Mouse (Mus musculus): Measurements from ENCODE around the gene Hacd3.
"Not testable (repeated sequence)": the region's sequence is repeated elsewhere in the genome, so short reads cannot be mapped to it uniquely, and the experiment has no call there.

The Hacd3 gene

GRCm38 (mm10) chr9:65020991-65021886, at the start of gene Hacd3:
Hacd3 (minus strand) TSS chr9:65021693.
- peak; percentile 86 for DNase-seq (ENCODE audit: low spot score)

GRCm38 (mm10) chr9:65070587-65070986, 49.1 kb upstream of the Hacd3 start:
- DNase-seq (ENCODE audit: low spot score): no peak

- no peak for DNase-seq (ENCODE audit: low spot score)
Measured at GRCm38 (mm10) chr9:65064251-65064650, 42.8 kb upstream of the Hacd3 start.

- no peak for DNase-seq (ENCODE audit: low spot score)
Measured at GRCm38 (mm10) chr9:65050981-65051380, 29.5 kb upstream of the Hacd3 start.

GRCm38 (mm10) chr9:65049422-65049821, 27.9 kb upstream of the Hacd3 start:
- DNase-seq (ENCODE audit: low spot score): no peak

- no peak for DNase-seq (ENCODE audit: low spot score)
Measured at GRCm38 (mm10) chr9:65046993-65047392, 25.5 kb upstream of the Hacd3 start.

GRCm38 (mm10) chr9:65041430-65041829, 19.9 kb upstream of the Hacd3 start:
- no peak for DNase-seq (ENCODE audit: low spot score)

GRCm38 (mm10) chr9:65036861-65037260, 15.4 kb upstream of the Hacd3 start:
- DNase-seq (ENCODE audit: low spot score): no peak

- no peak for DNase-seq (ENCODE audit: low spot score)
Measured at GRCm38 (mm10) chr9:65036456-65036855, 15.0 kb upstream of the Hacd3 start.

GRCm38 (mm10) chr9:65032269-65033108, 11.0 kb upstream of the Hacd3 start, which contains the start of gene Dpp8:
Dpp8 (plus strand) TSS chr9:65032414.
- peak; percentile 95 for DNase-seq (ENCODE audit: low spot score)

GRCm38 (mm10) chr9:65031894-65032268, 10.4 kb upstream of the Hacd3 start:
- no peak for DNase-seq (ENCODE audit: low spot score)

GRCm38 (mm10) chr9:65031355-65031754, 9.9 kb upstream of the Hacd3 start:
- DNase-seq (ENCODE audit: low spot score): not testable (repeated sequence)

- DNase-seq (ENCODE audit: low spot score): no peak
Measured at GRCm38 (mm10) chr9:65028313-65028712, 6.8 kb upstream of the Hacd3 start.

- no peak for DNase-seq (ENCODE audit: low spot score)
Measured at GRCm38 (mm10) chr9:65027241-65027640, 5.7 kb upstream of the Hacd3 start.

GRCm38 (mm10) chr9:65023447-65023846, 2.0 kb upstream of the Hacd3 start:
- no peak for DNase-seq (ENCODE audit: low spot score)

- DNase-seq (ENCODE audit: low spot score): no peak
Measured at GRCm38 (mm10) chr9:65022580-65023135, 1.2 kb upstream of the Hacd3 start.

GRCm38 (mm10) chr9:65021887-65022579, 540 bp upstream of the Hacd3 start:
- DNase-seq (ENCODE audit: low spot score): no peak

- DNase-seq (ENCODE audit: low spot score): no peak
Measured at GRCm38 (mm10) chr9:65020128-65020527, 1.4 kb downstream of the Hacd3 start.

GRCm38 (mm10) chr9:65019146-65019545, 2.3 kb downstream of the Hacd3 start:
- no peak for DNase-seq (ENCODE audit: low spot score)

GRCm38 (mm10) chr9:65018588-65019121, 2.8 kb downstream of the Hacd3 start:
- DNase-seq (ENCODE audit: low spot score): no peak

GRCm38 (mm10) chr9:65017896-65018295, 3.6 kb downstream of the Hacd3 start:
- no peak for DNase-seq (ENCODE audit: low spot score)

Measured in layer of hippocampus, adult 11-12 months (tissue).